Mouse (Mus musculus) bone marrow, adult 2 months (tissue): ENCODE results near the gene Ncbp1. TPM values are rescaled to one million over a fixed set of nuclear protein-coding genes. Genes with fewer than 3 reads are reported as not detected.

Experiments
- H3K27ac ChIP-seq: fragments of 200-500 bp; 2 replicates; pipeline ENCODE4 v1.5.1; 2012; ENCODE audit warnings: low read depth, mild to moderate bottlenecking, control low read depth, inconsistent platforms, low read length; ENCODE audit not compliant: control insufficient read depth, poor library complexity, insufficient read depth
- H3K4me1 ChIP-seq: fragments of 200-500 bp; 2 replicates; pipeline ENCODE4 v1.6.1; 2011; ENCODE audit warnings: low read length; ENCODE audit not compliant: control insufficient read depth, insufficient read depth
- H3K4me3 ChIP-seq: fragments of 200-500 bp; replicated peaks from 2 replicates; pipeline ENCODE3; 2011; ENCODE audit warnings: mild to moderate bottlenecking, low read depth, low read length, control low read depth; ENCODE audit not compliant: control insufficient read depth
- CTCF ChIP-seq: fragments of 200-500 bp; IDR thresholded peaks from 2 replicates; pipeline ENCODE4 v1.5.1; 2011; ENCODE audit warnings: low read length, control low read depth; ENCODE audit not compliant: control insufficient read depth, insufficient read depth
- POLR2A ChIP-seq: fragments of 200-500 bp; IDR thresholded peaks from 2 replicates; pipeline ENCODE4 v1.6.1; 2011; ENCODE audit warnings: low read depth, mild to moderate bottlenecking, control low read depth, low read length, borderline replicate concordance; ENCODE audit not compliant: control insufficient read depth
- WGBS: fragments of 180-500 bp; shearing (Covaris S2); methylation state at CpG from one replicate; pipeline ENCODE4 v1.1.7; 2018; 5-methylcytosine and 5-hydroxymethylcytosine counted together
- polyA plus RNA-seq: library from polyadenylated mRNA; stranded (reverse); fragments of >200 nt; gene quantifications from 2 replicates; pipeline ENCODE4 v1.2.4, GENCODE M21; 2011; ENCODE audit warnings: low replicate concordance; ENCODE audit not compliant: missing spikeins, insufficient read depth, insufficient read length

Gene Ncbp1
- polyA plus RNA-seq, 1 experiment = 39.9 TPM

- 9% methylated on average over 7 of the region's 7 CpGs for WGBS
- no peak for TF ChIP-seq POLR2A
- peak; percentile 57 for TF ChIP-seq CTCF
- no peak overlapping the region for H3K4me3 ChIP-seq
These were observed 63.6 kb downstream of the Ncbp1 start for GRCm38 (mm10) chr4:46201834-46202561.

DNA sequence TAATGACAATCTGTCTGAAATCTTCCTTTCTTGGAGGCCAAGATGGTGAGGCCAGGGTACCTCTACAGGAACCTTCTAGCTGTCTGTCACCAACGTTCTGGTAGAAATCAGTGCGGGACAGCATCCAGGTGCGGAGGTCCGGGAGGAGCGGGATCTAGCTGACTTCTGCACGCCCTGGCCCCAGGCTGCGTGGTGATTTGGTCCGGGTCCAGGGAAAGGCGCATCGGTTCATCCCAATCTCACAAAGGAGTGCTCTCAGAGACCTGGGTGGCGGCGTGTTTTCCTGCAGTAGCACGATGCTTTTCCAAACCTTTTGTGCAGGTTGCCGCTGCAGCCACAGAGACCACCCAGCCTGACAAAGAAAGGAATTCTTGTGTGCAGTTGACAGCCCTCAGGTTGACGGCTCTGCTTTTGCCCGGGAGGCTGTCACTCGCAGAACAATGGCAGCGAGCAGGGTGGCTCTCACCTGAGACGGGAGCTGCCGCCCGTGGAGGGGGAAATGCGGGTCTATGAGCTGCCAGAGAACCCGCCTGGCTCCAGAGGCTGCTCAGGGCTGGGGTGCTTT lies 64.2 kb downstream of the Ncbp1 start:
- WGBS = 22% methylated on average over 23 of the region's 23 CpGs
- H3K27ac ChIP-seq = no peak overlapping the region
- no peaks in the 10 kb centered on the region for H3K4me1 ChIP-seq
- H3K4me3 ChIP-seq = no peak overlapping the region
- TF ChIP-seq POLR2A (no peak), CTCF (no peak)

More at GRCm38 (mm10) chr4:46201834-46202561, 63.6 kb downstream of the Ncbp1 start:
- no peaks in the 10 kb centered on the region for H3K4me1 ChIP-seq
- H3K27ac ChIP-seq = no peak overlapping the region

DNA sequence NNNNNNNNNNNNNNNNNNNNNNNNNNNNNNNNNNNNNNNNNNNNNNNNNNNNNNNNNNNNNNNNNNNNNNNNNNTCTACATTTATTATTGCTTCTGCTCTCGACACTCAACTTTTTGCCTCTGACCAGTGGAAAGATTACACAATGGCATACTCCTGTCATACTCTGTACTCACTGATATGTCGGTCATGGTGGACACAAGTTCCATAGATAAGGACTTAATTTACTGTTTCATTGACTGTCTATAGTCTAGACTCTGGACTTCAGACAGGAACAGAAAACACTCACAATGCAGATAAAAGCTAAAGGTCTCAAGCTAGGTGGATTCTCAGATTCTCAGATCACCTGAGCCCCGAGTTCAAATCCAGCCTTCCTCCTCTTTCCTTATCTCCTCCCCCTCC lies 82.7 kb downstream of the Ncbp1 start:
- whole genome bisulfite sequencing = 72% methylated on average over 3 of the region's 3 CpGs
- Histone ChIP-seq H3K4me1 (no peaks in the 10 kb centered on the region), H3K27ac (no peak overlapping the region), H3K4me3 (no peak overlapping the region)
- TF ChIP-seq CTCF = no peak
- no peak for TF ChIP-seq POLR2A

Other genes with a start within 250 kb of the Ncbp1 start
- 1.0 and 1.4 TPM in 2 replicates for gene Ccdc180, start 248.3 kb upstream of the Ncbp1 start, polyA plus RNA-seq
- gene Tdrd7, start 173.3 kb upstream of the Ncbp1 start, polyA plus RNA-seq = 8.6 and 15.2 TPM in 2 replicates
- 41.9 and 46.9 TPM in 2 replicates for gene Tmod1, start 99.7 kb upstream of the Ncbp1 start, polyA plus RNA-seq
- 8.3 and 12.6 TPM in 2 replicates for gene Tstd2, start 81 bp downstream of the Ncbp1 start, polyA plus RNA-seq
- 25.2 and 49.3 TPM in 2 replicates for gene Xpa, start 57.7 kb downstream of the Ncbp1 start, polyA plus RNA-seq
- gene Foxe1, start 205.0 kb downstream of the Ncbp1 start, polyA plus RNA-seq = not detected in 2 replicates